Mouse (Mus musculus) B cell, adult 2 months (primary cell): Measurements from ENCODE around the gene Rps12.
"Not testable (repeated sequence)": the region's sequence is repeated elsewhere in the genome, so short reads cannot be mapped to it uniquely, and the experiment has no call there.

ENCODE experiments used
- DNase-seq, 2 experiments: peaks; one replicate each; pipeline ENCODE4 v3.0.0; 2022

Gene Rps12

DNA sequence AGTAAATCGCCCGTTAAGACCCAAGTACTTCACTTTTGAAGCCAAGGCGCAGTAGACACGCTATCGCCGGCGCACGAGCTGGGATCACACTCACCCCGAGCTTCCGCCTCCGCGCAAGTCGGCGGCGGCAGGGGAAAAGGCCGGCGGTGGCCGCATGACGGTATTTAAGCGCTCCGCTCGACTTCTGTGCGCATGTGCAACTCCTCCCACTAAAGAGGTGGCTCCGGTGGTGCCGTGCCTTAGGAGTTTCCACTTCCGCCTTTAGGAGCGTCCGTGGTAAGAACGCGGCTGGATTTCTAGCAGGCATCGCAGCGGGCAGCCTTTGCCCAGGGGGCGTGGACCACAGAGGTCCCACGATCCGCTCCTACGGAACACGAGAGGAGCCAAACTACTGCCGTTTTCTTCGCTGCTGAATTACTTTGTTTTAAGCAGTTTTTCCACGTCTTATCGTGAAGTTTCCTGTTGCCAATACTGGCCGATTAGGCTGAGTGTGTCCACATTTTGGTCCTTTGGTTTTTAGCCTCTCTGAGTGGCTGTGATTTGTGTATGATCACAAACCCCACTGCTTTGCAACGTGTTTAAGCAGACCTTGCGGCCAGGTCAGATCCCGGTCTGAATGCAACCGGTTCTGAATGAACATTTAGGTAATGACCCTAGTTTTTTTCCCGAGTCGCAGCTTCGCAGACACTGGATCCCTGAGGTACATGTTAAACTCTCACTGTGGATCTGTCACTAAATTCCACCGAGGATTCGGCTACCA, at the start of gene Rps12:
Gene Rps12 (minus strand): TSS at position 214 of the 760 bp plus-strand sequence.
- DNase-seq, result peak; percentile 99

DNA sequence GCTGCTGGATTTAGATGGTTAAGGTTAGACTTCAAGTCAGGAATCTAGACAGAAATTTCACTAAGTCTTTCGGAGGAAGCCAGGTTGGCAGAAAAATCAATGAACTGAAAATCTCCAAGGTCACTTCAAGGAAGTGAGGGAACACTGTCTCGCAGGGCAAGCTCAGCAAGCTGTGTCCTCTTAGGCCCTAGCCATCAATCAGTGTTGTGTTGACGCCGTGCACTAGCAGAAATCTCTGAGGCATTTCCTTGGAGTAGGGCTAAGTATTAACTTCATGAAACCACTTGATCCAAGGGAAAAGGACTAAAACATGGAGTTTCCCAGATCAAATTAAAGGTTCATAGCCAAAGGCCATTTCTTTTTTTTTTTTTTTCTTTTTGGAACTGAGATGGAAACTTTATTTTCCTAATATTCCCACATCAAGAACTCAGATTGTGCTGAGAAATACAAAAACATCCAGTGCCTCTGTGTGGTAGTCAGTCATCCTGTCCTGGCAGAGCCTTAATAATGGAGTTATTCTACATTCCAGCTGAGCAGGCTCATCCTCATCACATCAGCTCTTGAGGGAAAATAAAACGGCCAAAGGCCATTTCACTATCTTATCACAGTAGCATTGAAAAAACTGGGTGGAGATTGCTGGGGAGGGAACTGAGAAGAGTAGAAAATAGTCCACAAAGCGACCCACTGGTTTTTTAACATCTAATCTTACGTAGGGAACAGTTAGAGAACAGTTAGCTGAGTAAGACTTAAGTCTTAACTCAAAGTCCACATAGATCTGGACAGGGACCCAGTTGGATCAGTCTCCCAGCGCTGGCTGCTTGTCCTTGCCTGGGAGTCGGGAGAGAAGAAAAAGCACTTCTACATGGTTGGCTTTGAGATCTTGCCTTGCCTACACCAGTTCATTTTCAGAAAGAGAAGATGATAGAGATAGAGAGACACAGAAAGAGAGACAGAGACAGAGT, 49.2 kb upstream of the Rps12 start:
- no peak for DNase-seq

DNA sequence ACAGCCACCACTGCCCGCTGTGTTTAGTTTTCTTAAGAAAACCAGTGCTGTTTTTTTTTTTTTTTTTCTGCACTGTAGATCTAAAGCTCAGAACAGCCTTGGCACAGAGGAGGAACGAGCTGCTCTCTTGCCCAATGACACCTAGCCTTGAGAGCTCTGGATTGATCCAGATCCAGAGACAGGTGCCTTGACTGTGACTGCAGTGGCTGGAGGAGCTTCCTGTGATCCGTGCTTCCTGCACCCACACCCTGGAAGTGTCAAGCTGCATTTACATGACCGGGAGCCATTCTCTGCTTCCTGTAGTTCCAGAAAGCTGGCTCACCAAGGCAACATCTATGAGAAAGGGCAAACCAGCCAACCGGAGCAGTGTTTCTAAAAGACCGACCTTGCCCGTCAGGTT, 39.4 kb upstream of the Rps12 start:
- no peak for DNase-seq

DNA sequence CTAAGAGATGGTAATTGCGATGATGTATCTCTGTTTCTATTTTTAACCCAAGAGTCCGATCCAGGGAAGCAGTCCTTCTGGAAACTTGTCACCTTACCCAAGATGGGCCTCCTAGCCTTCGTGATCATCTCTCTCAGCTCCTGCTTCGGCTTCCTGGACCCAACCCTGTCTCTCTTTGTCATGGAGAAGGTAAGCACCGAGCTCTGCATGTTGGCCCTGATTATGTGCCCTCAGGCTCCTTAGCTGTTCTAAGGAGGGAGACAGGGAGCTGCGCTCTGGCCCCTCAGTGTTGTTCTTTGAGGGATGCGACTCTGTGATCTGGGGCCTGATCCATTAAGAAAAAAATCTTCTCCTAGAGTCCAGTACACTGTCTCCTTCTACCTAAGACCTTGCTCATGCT, 29.2 kb upstream of the Rps12 start:
- DNase-seq, result no peak

DNA sequence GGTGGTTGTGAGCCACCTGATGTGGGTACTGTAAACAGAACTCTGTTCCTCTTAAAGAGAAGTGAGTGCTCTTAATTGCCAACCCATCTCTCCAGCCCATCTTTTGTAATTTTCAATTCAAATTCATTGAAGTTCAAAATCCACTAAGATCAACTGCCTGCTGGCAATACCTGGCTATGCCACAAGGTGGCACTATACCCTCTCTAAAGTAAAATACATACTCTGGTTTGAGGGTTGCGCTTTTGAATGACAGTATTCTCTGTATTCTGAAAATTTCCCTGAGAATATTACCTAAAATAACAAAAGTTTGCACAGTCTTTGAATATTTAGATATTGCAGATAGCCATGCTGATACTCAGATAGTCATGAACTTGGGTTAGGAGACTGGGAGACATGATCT, 28.1 kb upstream of the Rps12 start:
- DNase-seq, result peak; percentile 83 to 84

DNA sequence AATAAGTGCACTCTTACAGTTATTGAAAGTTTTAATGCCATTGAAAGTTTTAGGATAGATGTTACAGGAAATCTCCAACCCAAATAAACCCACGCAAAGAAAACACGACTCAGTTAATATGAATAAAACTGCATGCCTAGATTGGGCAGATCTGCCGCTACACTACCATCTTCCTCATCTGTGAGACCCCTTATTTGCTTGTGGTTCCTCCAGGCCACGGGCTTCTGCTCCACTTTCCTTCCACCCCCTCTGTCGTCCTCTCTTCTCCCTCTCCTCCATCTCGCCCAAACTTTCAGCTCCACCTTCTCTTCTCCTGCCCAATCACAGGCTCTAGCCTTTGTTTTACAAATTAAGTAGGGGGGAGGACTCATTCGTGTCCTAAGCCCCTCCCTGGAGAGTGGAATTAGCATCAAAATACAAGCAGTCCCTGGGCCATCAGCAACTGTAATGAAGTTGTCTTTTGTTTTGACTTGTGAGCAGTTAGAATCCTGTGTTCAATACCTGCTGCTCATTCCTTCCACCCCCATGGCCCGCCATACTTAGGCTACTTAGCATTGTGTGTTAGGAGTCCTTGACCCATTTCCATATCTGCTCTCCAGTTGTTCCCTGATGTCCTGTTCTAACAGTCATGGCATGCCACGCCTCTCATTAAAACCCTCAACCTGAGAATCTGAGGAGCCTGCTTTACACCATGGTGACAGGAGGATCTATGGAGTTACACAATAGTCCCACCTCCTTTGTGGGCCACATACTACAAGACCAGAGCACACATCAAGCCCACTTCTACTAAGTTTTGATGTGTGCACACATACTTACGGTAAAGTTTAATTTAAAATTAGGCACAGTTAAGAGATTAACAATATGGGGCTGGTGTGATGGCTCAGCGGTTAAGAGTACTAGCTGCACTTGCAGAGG, 26.0 kb upstream of the Rps12 start:
- DNase-seq, result no peak

- no peak for DNase-seq
These were observed 25.3 kb upstream of the Rps12 start for GRCm38 (mm10) chr10:23812438-23812759.

DNA sequence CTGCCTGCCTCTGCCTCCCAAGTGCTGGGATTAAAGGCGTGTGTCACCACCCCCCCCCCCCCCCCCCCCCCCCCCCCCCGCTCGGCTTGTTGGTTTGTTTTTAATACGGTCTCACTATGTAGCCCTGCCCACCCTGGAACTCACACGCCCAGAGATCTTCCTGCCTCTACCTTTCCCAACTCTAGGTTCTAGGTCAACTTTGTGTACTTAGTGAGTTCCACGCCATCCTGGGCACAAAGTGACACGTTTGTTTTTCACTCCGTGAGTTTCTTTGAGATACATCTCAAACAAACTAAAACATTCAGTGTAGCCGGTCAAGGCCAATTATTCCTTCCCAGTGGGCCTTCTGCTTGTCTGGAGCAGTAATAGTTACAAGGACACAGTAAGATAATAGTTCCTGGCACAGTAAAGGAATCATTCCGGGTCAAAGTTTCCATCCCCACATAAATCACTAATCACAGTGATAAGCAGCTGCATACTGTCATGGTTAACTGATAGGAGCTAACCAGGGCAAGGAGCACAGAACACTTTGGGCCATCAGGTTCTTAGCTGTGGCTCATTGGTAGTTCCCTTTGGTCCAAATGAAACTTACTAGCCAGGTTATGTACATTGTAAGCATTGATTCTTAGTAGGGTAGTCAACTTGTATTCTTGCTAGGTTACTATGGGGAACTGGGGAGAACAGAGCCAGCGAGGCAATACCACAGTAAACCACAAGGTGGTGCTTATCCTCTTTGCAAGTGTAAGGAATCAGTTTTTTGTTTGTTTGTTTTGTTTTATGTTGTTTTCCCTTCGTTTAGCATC, 24.8 kb upstream of the Rps12 start:
- peak; percentile 80 to 82 for DNase-seq

DNA sequence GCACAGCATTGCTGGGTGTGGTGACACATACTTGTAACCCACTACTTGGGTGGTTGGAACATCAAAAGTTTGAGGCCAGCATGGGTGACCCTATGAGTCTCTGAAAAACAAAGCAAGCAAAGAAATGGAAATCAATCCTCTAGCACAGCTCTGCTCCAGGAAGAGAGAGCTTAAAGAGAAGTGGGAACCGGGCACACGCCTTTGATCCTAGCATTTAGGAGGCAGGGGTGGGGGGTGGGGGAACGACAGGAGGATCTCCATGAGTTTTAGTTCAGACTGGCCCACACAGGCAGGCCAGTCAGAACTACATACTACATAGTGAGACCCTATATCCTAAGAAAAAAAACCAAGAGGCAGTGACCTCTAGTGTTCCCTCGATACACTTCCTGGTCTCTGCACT, 19.1 kb upstream of the Rps12 start:
- no peak for DNase-seq

DNA sequence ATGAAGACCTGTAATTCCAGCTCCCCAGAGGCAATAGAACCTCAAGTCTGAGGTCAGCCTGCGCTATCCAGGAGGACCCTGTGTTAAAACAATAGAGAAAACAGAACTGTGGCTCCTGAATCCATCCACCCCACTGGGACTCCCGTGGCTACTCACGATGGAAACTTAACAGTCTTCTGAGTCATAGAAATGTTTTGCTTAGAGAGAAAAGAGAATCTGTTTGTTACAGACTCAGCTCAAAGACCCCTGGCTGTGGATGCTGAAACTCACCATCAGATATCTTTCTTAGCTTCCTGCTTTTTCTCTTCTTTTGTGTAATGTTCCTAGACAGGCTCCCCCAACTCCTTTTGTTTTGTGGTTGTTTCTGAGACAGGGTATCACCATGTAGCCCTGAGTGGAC, 17.6 kb upstream of the Rps12 start:
- no peak for DNase-seq

DNA sequence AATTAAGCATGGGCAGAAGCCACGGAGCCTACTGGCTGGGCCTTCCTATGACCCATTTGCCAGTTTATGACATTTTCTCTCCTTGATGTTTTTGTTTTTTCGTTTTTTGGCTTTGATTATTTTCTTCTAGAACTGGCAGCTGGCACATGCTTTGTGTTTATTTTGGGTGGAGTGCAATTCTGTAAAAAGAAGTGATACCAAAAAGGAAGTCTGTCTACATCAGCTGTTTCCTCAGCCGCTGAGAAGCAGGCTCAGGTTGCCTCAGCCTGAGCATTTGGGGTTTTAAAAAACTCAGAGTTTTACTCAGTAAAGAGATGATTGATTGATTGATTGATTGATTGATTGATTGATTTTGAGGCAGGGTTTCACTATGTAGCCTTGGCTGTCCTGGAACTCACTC, 15.8 kb upstream of the Rps12 start:
- DNase-seq, result no peak

DNA sequence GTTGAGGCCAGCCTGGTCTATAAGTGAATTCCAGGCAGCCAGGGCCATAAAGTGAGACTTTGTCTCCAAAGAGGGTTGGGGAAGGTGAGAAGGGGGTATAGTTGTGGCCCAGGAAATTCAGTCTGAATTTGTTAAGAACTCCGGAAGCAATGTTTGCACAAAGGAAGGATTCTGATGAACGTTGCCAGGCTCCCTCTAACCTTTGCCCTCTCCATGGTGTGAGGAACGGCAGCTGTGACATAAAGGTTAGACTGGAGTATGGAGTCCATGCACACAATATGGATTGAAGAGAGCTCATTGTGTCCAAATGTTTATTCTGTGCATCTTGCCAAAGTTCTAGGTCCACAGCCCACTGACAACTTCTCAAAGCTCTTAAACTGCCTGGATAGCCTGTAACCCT, 12.9 kb upstream of the Rps12 start:
- no peak for DNase-seq

DNA sequence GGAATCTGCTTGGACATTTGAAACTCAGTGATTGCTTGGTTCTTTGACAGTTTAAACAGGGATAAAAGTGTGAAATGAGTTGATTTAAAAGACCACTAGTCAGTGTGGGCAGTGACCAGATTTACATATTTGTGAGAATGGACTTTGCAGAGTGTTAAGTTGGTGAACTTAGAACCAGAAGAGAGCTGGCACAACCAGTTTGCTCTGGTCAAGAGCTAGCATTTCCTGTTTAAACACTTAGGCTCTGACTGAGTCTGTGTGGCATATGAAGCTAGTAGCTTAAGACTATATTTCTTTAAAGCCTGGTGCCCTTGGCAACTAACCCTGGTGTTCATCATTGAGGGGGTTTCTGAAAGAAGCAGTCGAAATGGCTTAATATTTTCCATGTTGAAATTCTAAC, 11.1 kb upstream of the Rps12 start:
- no peak for DNase-seq

DNA sequence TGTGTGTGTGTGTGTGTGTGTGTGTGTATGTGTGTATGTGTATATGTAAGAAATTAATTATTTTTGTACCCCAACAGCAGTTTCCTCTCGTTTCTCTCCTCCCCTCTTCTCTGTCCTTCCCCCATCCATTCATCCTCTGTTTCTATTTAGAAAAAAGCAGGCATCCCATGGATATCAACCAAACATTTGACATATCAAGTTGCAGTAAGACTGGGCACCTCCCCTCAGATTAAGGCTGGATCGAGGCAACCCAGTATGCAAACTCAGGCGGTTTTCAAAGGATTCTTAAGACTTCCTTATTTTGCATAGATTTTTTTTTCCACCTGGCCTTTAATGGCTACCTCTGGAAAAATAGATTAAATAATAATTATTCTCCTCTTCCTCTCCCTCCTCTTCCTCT, 10.5 kb upstream of the Rps12 start:
- DNase-seq, result no peak

GRCm38 (mm10) chr10:23796551-23797503, 9.8 kb upstream of the Rps12 start, which contains the start of gene Slc18b1:
Gene Slc18b1, plus strand, starts transcription at chr10:23796986.
- DNase-seq, result peak; percentile 15 to 18

DNA sequence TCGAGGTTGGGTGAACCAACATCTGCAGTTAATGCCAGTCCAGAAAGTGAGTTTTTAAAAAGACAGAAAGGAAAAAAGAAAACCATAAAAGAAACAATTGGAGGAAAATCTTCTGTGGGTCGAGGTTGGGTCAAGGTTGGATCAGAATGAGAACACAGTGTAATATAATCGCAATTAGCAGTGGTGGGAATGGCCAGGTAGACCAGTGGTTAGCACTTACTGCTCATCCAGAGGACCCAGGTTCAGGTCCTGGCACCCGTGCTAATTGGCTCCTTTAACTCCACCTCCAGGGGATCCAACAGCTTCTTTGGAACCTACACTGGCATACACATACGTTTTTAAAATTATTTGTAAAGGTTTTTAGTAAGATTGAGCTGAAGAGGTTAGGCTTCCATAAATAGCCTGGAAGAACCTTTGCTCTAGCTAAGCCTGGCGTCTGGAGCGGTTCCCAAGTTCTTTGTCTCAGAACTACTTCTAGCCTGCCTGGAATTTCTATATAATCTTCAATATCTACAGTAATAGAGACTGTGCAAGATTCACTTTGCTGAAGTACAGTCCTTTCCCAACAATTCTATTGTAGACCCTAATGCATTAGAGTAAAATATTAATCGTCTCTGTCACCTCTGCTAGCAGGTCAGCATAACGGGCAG, 8.9 kb upstream of the Rps12 start:
- no peak for DNase-seq

- DNase-seq, result no peak
These were observed 1.1 kb upstream of the Rps12 start for GRCm38 (mm10) chr10:23788056-23788600.

GRCm38 (mm10) chr10:23786631-23787038, 440 bp downstream of the Rps12 start:
- DNase-seq, result not testable (repeated sequence)

GRCm38 (mm10) chr10:23786040-23786439, 1.0 kb downstream of the Rps12 start:
- DNase-seq, result no peak

DNA sequence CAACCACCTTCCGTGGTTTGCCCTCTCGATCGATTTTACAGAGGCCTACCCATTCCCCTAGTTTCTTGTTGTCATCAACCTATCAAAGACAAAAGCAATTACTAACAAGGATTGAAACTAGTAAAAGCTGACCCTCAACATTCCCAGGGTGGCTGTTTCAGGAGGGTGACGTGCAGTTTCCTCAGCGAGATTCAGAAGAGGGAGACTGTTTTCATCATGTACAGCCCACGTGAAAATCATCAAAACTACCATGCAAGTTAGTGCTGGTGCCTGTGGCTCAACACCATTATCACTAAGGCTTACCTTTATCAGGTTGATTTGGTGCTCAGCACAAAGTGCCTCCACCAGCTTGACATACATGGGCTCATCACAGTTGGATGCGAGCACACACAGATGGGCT, 1.5 kb downstream of the Rps12 start:
- DNase-seq, result not testable (repeated sequence)
